Mouse (Mus musculus) ovary, postnatal 14 days (tissue): ENCODE measurements around the gene Trit1.
"Not testable (repeated sequence)": the region's sequence is repeated elsewhere in the genome, so short reads cannot be mapped to it uniquely, and the experiment has no call there.

Experiments used
- DNase-seq: peaks from one replicate; pipeline ENCODE4 v3.0.0; 2022; ENCODE audit warnings: low spot score

Trit1 gene

GRCm38 (mm10) chr4:122998537-122999262 is 17.7 kb upstream of the Trit1 start:
- DNase-seq, result no peak

- DNase-seq, result no peak
These were observed 17.1 kb upstream of the Trit1 start for GRCm38 (mm10) chr4:122999263-122999691.

GRCm38 (mm10) chr4:123000130-123000529 is 16.3 kb upstream of the Trit1 start:
- no peak for DNase-seq

DNA sequence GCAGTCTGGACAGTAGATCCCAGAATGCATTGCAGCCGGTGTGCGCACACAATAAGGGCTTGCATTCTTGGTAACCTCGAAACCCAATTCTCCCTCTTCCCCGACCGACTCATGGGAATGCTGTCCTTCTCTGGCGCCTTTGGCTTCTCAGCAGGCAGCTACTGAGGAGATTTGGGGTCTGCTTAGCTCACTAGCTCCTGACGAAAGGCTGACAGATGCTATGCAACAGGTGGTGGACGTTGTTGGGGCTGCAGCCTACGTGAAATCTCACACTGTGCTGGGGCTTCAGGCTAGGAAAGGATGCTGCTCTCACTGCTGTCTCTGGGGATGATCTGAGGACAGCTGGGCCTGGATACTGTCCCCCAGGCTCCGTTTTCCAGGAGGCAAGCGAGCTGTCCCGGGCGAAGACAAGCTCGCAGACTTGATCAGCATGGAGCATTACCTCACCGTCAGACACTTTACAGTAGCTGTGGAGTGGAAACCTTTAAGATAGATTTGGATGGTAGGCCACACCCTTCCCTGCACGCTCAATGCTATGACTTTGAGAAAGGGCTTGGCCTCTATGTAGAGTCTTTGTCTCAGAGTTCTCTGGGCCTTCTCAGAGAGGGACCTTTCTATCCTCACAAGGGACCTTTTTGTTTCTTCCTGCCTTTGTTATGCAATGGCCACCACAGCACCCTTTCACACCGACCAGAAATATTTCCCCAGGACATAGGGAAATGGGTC is 15.6 kb upstream of the Trit1 start:
- no peak for DNase-seq

DNA sequence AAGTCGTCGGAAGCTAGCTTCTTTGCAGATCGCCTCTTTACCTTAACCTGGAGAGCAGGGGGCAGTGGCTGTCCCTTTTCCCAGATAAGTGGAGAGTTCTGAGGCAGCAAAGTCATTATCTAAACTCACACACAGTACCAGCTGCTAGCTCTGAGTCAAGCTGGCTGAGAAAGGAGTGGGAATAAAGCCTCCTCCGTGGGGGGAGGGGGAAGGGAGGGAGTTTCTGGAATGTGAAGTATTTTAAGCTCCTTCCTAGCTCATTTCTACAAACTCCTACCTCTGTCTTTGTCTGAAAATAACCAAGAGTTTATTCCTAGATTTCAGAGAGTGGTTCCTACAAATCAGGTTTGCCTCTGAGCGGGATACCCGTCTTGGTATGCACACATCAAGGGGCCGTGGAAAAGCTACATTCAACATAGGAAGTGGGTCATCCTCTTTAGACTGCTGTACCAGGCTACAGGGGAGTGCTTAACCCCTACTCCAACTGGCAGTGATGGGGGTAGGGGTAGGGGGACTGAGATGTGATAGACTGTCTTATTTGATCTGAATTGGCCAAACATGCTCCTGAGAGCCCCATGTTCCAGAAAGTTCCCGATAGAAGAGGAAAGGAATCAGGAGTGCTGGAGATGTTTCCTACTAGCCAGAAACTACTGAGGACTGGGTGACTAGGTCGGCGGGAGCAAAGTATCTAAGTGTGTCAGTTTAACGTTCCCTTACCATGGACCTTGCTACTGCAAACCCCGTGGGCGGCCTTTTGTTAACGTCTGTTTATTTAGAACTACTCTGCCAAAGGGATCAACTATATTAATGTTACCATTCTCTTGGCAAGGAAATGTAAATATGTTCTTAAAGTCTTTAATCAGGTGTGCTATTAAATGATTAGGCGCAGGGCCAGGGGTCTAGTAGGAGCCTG is 11.1 kb upstream of the Trit1 start:
- DNase-seq, result no peak

DNA sequence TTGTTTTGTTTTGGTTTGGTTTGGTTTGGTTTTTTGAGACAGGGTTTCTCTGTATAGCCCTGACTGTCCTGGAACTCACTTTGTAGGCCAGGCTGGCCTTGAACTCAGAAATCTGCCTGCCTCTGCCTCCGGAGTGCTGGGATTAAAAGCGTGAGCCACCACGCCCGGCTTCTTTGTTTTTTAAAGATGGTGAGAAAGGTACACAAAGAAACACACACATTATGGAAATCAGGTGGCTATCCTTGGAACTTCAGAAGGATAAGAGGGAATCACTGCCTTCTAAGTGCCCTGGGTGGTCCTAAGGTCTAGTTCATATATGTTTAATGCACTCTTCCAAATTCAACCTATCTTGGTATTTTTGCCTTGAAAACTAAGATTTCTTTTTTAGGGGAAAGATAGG is 3.9 kb upstream of the Trit1 start:
- DNase-seq, result not testable (repeated sequence)

DNA sequence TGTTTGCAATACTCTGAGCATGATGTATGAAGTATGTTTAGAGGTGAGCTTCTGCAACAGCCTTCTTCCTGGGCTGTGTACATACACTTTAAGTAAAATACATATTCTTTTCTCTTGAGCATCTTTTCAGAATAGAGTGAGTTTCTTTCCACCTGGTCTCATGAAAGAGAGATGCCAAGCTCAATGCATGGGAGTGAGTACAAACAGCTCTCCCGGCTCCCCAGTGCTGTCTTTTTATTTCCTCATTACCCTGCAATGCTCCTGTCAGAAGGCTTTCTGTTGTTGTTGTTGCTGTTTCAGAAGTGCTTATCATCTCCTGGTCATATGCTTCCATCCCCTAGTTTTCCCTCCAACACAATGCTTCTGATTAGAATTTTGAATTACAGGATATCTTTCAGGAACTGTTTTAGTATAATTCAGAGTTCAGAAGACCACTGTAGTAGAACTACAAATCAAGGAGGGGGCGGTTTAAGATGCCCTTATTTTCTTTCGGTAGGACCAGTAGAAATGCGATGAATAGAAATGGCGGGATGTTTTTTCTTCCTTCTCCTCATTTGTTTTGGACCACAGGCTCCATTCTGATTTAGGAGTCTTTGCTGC is 3.0 kb upstream of the Trit1 start:
- DNase-seq, result no peak

- DNase-seq, result no peak
These were observed 2.4 kb upstream of the Trit1 start for GRCm38 (mm10) chr4:123013949-123014406.

GRCm38 (mm10) chr4:123014501-123015282 is 1.7 kb upstream of the Trit1 start:
- DNase-seq, result no peak

DNA sequence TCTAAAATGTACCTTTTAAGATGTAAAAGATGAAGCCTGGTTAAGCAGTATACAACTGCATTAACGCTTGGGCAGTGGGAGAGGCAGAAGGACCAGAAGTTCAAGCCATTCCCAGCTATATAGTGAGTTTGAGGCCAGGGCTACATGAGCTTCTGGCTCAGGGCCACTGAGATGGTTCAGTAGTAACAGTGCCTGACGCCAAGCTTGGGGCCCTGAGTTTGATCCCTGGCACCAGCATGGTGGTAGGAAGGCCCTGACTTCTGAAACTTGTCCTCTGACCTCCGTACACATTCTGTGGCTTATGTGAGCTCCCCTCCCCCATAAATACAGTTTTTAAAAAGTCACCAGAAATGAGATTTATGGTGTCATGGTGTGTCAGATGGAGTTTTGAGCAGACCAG is 5.2 kb downstream of the Trit1 start:
- no peak for DNase-seq

DNA sequence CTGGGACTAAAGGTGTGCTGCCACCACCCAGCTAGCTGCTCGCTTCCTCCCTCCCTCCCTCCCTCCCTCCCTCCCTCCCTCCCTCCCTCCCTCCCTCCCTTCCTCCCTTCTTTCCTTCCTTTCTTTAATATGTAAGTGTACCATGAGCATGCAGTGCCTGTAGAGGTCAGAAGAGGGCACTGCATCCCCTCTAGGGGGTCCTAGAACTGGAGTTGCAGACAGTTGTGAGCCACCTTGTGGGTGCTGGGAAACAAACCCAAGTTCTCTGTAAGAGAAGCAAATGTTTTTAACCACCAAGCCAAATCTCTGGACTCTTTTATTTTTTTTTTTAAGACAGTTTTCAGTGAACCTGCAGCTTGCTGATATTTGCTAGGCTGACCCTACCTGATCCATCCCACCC is 6.5 kb downstream of the Trit1 start:
- DNase-seq, result no peak

- DNase-seq, result no peak
These were observed 9.0 kb downstream of the Trit1 start for GRCm38 (mm10) chr4:123025418-123025817.

DNA sequence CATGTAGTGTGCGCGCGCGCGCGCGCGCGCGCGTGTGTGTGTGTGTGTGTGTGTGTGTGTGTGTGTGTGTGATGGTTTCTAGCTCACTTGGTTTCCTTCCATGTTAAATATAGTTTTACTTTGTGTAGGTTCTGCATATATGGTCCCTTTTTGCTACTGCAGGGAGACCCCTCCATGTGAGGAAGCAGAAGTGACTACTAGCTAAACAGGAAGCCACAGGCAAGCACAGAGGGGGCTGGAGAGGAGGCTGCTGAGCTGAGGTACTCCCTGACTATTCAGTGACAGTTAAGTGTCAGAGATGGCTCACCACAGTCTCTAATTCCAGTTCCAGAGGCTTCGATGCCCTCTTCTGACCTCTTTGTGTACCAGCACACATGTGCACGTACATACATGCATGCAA is 9.8 kb downstream of the Trit1 start:
- DNase-seq, result no peak

GRCm38 (mm10) chr4:123026597-123026996 is 10.2 kb downstream of the Trit1 start:
- no peak for DNase-seq

- DNase-seq, result no peak
These were observed 18.4 kb downstream of the Trit1 start for GRCm38 (mm10) chr4:123034841-123035240.

DNA sequence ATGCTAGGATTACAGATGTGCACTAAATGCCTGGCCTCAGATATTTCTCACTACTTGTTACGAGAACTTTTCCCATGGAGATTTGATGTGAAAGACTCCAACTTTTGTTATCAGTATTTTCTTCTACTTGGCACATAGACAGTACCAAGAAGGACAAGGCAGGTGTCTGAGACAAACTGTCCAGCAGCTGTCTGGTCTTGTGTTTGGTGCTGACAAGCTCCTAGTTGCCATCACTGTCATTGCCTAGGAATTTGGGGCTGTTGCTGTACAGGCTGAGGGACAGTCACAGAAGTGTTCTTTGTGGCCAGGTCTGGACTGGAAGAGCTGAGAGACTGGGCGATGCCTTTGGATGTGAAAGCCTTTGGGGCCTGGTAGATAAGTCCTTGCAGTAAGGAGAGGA is 19.2 kb downstream of the Trit1 start:
- DNase-seq, result no peak

DNA sequence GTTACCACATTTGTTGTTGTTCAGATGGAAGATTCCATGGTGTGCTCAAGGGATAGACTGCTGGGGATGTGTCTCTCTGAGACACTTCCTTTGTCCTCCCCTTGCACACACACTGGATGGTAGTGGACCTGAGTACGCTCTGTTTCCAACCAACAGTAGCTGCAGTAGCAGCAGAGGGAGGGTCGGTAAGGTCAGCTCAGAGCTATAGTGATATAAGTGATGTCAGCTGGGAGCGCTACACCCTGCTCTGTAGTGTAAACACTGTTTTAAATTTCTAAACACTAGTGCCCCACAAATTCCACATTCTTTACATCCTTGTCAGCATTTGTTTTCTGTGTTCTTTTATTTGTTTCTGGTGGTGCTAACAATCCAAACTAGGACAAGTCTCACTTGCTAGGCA is 20.3 kb downstream of the Trit1 start:
- DNase-seq, result no peak

DNA sequence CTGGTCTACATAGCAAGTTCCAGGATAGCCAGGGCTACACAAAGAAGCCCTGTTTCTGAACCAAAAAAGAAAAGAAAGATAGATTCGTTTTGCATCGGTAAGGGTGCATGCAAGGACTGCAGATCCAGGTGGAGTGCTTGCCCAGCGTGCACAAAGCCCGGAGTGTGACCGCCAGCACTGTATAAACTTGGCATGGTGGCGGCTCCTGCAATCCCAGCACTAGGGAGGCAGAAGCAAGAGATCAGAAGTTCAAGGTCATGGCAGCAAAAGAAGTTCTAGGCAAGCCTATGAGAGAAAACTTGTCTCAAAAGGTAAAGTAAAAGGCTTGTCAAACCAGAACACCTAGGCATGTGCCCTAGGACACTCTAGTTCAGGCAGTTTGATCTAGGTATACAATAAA is 24.7 kb downstream of the Trit1 start:
- no peak for DNase-seq

GRCm38 (mm10) chr4:123043858-123044257 is 27.5 kb downstream of the Trit1 start:
- no peak for DNase-seq

DNA sequence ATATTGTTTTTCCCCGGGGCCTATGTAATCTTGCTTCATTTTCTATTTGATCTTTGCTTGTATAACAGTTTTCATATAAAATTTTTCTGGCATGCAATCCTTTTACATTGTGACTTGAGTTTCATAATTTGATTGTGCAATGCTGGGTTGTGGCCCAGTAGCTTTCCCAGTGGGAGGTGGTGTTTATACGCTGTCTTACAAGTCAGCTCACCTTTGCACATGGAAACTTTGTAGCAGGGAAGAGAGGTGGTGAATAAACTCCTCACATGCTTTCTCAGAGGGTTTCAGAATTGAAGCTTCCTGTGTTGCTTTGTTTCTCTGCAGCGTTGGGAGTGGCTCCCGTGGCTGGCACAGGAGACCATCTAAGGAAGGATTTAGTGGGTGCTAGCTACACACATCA is 28.4 kb downstream of the Trit1 start:
- no peak for DNase-seq

DNA sequence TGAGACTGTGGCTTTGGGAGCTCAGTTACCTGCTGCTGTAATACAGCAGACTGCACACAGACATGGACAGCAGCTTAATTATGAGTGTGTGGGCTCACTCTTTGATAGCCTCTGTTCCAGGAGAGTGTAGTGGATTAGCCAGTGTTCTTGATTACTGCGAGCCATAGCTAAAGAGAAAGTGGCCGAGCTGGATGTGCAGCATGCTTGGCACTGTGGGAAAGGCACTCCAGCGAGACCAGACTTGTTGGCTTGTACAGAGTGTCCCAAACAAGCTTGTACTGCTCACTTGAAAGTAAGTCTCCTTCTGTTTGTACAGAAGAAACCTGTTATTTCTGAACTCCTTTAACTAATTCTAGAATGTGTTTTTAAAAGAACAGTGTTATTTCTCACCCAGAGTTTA is 29.9 kb downstream of the Trit1 start:
- DNase-seq, result no peak
